Mouse (Mus musculus) forebrain, postnatal 0 days (tissue): ENCODE results near the gene Slc9c1. TPM values are rescaled to one million over a fixed set of nuclear protein-coding genes. Genes with fewer than 3 reads are reported as not detected.

Experiments
- ATAC-seq: fragments of 200-750 bp; cut with Nextera tagmentation; 2 replicates; pipeline ENCODE4 v1.8.0; 2017; ENCODE audit warnings: mild to moderate bottlenecking, moderate library complexity
- DNase-seq: peaks from one replicate; pipeline ENCODE4 v3.0.0-alpha.2; 2015
- H3K27ac ChIP-seq: fragments of 300-500 bp; sonication (generic); 2 replicates; pipeline ENCODE4 v1.5.1; 2014; ENCODE audit warnings: low read depth, mild to moderate bottlenecking, antibody characterized with exemption, low read length, moderate library complexity, mixed read lengths
- H3K27me3 ChIP-seq: fragments of 300-500 bp; sonication (generic); 2 replicates; pipeline ENCODE4 v1.6.1; 2014; ENCODE audit warnings: mild to moderate bottlenecking, low read length, mixed read lengths; ENCODE audit not compliant: insufficient read depth
- H3K36me3 ChIP-seq: fragments of 300-500 bp; sonication (generic); 2 replicates; pipeline ENCODE4 v1.6.1; 2014; ENCODE audit warnings: mild to moderate bottlenecking, moderate library complexity; ENCODE audit not compliant: insufficient read depth
- H3K4me1 ChIP-seq: fragments of 300-500 bp; sonication (generic); 2 replicates; pipeline ENCODE4 v1.6.1; 2014; ENCODE audit warnings: antibody characterized with exemption; ENCODE audit not compliant: insufficient read depth
- H3K4me2 ChIP-seq: fragments of 300-500 bp; sonication (generic); 2 replicates; pipeline ENCODE4 v1.6.1; 2014; ENCODE audit warnings: low read depth, mild to moderate bottlenecking, moderate library complexity
- H3K4me3 ChIP-seq: fragments of 300-500 bp; sonication (generic); 2 replicates; pipeline ENCODE4 v1.5.1; 2014; ENCODE audit warnings: low read depth, low read length, mixed read lengths
- H3K9ac ChIP-seq: fragments of 300-500 bp; sonication (generic); 2 replicates; pipeline ENCODE4 v1.6.1; 2014; ENCODE audit warnings: mild to moderate bottlenecking
- H3K9me3 ChIP-seq: fragments of 300-500 bp; sonication (generic); 2 replicates; pipeline ENCODE4 v1.6.1; 2016; ENCODE audit warnings: low read length
- CTCF ChIP-seq: sonication (generic); IDR thresholded peaks from 2 replicates; pipeline ENCODE4 v1.5.1; 2016; ENCODE audit warnings: antibody characterized with exemption, control low read depth, low read depth
- WGBS: fragments of 180-500 bp; shearing (Covaris S2); extraction: QIAGEN DNeasy Blood & Tissue Kit; methylation state at CpG from one replicate; pipeline ENCODE4 v1.1.7; 2014; 5-methylcytosine and 5-hydroxymethylcytosine counted together
- polyA plus RNA-seq: library from polyadenylated mRNA; unstranded; fragments of >200 nt; fragmentation: Nextera tagmentation; extraction: Ambion mirVana; gene quantifications from 2 replicates; pipeline ENCODE4 v1.2.1, GENCODE M21; 2015
- total RNA-seq: library from RNA; depleted of rRNA; stranded (reverse); fragments of >200 nt; gene quantifications from 2 replicates; pipeline ENCODE4 v1.2.3, GENCODE M21; 2014

Gene Slc9c1
- total and polyA plus RNA-seq, 2 experiments from 2014 or later, result not detected

DNA sequence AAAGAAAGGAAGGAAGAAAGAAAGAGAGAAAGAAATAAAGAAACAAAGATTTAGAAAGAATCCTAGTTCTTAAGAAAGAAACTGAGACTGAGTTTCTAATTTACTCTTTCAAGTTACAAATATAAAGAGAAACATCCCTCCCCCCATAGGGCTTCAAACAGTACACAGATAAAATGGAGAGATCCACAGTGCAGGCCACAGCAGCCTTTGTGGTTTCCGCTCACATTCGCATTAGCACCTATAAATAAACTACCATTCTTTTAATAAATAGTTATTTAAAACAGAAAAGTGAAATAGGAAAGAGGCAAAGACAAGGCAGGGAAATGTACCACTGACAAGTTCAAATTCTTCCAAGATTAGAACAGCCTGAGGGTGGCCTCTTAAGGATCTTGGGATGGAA lies 89.7 kb downstream of the Slc9c1 start:
- H3K4me3 ChIP-seq, result no peak overlapping the region
- H3K36me3 ChIP-seq, result no peaks in the 10 kb centered on the region
- TF ChIP-seq CTCF, result no peak
- H3K4me1 ChIP-seq, result no peaks in the 10 kb centered on the region
- H3K9ac ChIP-seq, result no peak overlapping the region
- H3K4me2 ChIP-seq, result no peak overlapping the region
- 85% methylated on average over 2 of the region's 2 CpGs for WGBS
- H3K27me3 ChIP-seq, result no peaks in the 10 kb centered on the region
- H3K27ac ChIP-seq, result no peak overlapping the region
- ATAC-seq (no peak), DNase-seq (no peak)
- no peaks in the 10 kb centered on the region for H3K9me3 ChIP-seq

DNA sequence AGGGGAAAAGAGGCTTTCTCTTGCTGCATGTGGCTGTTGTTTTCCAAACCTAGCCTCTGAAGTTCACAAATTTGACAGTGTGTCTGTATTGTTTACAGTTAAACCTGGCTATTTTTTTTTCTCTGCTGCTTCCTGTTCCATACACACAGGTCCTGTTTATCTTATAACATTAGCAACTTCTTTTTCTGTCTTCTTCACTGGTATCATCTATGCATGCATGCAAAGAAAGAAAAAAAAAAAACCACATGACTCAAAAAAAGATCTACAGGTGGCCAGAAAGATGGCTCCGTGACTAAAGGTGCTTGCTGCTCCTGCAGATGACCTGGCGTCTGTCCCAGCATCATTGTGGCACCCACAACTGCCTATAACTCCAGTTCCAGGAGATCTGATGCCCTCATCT lies 90.2 kb downstream of the Slc9c1 start:
- H3K36me3 ChIP-seq, result no peaks in the 10 kb centered on the region
- no peak overlapping the region for H3K4me2 ChIP-seq
- no peaks in the 10 kb centered on the region for H3K4me1 ChIP-seq
- H3K27me3 ChIP-seq, result no peaks in the 10 kb centered on the region
- no peak for TF ChIP-seq CTCF
- no peak overlapping the region for H3K4me3 ChIP-seq
- no peak overlapping the region for H3K27ac ChIP-seq
- DNase-seq, result no peak
- H3K9me3 ChIP-seq, result no peaks in the 10 kb centered on the region
- WGBS, result 87% methylated on average over 2 of the region's 2 CpGs
- no peak overlapping the region for H3K9ac ChIP-seq
- ATAC-seq, result no peak

DNA sequence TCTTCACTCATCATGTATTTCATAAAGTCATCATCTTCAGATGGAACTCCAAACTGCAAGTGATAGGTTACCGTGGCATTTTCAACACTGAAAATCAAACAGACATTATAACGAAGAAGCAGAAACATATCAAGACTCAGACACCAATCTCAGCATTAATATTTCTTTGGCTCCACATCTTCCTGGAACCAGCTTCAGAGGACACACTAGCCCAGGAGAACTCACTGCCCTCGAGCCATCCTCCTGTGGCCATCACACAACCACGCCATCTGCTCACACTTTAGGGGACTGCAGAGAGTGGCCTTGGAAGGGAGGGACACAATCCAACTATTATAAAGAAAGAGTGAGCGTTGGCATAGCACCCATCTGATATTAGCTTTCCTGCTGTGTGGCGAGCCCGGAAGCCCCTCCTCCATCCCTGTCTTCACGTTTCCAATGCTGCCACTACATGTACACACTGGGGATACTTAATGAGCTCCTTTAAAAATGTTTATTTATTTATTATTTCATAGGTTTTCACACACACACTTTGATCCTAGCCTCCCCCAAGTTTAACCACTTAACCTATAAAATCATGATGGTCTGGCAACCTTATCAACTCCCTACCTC lies 94.5 kb downstream of the Slc9c1 start:
- ATAC-seq (no peak), DNase-seq (no peak)
- H3K4me2 ChIP-seq, result no peak overlapping the region
- H3K9ac ChIP-seq, result no peak overlapping the region
- TF ChIP-seq CTCF, result no peak
- H3K9me3 ChIP-seq, result no peaks in the 10 kb centered on the region
- no peaks in the 10 kb centered on the region for H3K4me1 ChIP-seq
- WGBS, result 79% methylated on average over 8 of the region's 8 CpGs
- no peaks in the 10 kb centered on the region for H3K27me3 ChIP-seq
- H3K36me3 ChIP-seq, result no peaks in the 10 kb centered on the region
- H3K4me3 ChIP-seq, result no peak overlapping the region
- H3K27ac ChIP-seq, result no peak overlapping the region

DNA sequence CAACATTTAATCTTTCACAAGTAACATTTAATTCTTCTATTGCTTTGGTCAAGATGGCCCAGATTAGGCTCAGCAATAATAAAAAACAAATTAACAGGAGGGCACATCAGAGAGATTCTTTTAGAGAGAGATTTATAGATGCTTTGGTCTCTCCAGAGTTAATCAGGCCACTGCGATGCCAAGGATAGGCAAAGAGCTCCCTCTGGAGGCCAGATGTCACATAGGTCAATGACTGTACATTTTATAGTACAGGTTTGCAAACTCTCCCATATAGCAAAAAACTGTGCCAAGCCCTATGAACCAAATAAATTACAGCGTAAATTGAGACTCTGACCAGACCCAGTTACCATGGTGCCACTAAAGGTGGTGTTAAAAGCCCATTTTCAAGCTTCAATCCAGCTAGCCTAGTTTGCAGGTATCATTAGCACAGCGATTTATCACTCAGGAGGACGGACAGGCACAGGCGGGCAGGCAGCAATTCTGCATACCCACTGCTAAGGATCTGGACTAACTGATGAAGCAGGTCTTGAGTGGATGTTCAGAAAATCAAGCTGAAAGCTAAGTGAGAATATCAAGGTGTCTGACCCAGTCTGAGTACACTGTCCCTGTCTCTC lies 95.3 kb downstream of the Slc9c1 start:
- TF ChIP-seq CTCF, result peak; percentile 81
- Histone ChIP-seq H3K4me1 (no peaks in the 10 kb centered on the region), H3K27me3 (no peaks in the 10 kb centered on the region), H3K36me3 (no peaks in the 10 kb centered on the region), H3K4me3 (no peak overlapping the region), H3K9me3 (no peaks in the 10 kb centered on the region), H3K27ac (no peak overlapping the region), H3K4me2 (no peak overlapping the region), H3K9ac (no peak overlapping the region)
- peak; percentile 87 for ATAC-seq
- peak; percentile 83 for DNase-seq
- WGBS, result 55% methylated on average over 5 of the region's 5 CpGs

DNA sequence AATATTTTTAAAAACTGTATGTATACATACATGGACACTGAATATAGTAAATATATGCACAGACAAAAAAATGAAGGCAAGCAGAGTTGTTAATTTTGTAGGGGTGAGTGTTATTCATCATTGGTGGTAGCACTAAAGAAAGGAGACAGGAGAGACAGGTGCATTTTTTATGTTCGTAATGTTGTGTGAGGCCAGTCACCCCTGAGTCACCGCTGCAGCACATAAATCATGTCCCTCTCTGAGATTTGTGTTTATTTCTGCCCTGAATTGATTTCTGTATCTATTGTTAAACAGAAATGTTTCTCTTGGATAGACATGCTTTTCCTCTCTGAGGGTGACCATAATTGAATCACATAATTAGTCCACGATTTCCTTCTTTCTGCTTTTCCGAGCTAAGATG lies 97.3 kb downstream of the Slc9c1 start:
- 85% methylated on average over 4 of the region's 4 CpGs for WGBS
- no peak for DNase-seq
- Histone ChIP-seq H3K4me1 (no peaks in the 10 kb centered on the region), H3K4me2 (no peak overlapping the region), H3K9me3 (no peaks in the 10 kb centered on the region), H3K4me3 (no peak overlapping the region), H3K9ac (no peak overlapping the region), H3K36me3 (no peaks in the 10 kb centered on the region), H3K27me3 (no peaks in the 10 kb centered on the region), H3K27ac (no peak overlapping the region)
- ATAC-seq, result no peak
- TF ChIP-seq CTCF, result no peak

DNA sequence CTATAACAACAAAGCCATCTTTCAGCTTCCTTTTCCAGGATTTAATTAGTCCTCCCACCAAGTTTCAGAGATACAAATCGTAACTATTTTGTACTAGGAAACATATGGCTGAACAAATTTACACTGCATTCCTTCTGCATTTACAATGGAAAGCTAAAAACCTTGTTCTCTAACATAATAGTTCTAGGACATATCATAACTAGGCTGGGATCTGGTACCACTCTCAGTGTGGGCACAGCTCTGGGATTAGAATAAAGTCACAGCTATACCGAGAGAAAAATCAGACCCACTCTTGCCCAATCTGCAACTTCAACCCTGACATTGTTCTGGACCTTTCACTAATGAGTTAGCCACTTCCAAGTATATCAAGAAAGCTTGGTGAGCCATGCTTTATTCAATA lies 100.7 kb downstream of the Slc9c1 start:
- TF ChIP-seq CTCF, result no peak
- no peak overlapping the region for H3K4me3 ChIP-seq
- H3K9me3 ChIP-seq, result no peaks in the 10 kb centered on the region
- DNase-seq, result no peak
- H3K4me2 ChIP-seq, result no peak overlapping the region
- H3K4me1 ChIP-seq, result no peaks in the 10 kb centered on the region
- ATAC-seq, result no peak
- no peaks in the 10 kb centered on the region for H3K27me3 ChIP-seq
- H3K36me3 ChIP-seq, result no peaks in the 10 kb centered on the region
- H3K9ac ChIP-seq, result no peak overlapping the region
- no peak overlapping the region for H3K27ac ChIP-seq
- WGBS, result 78% methylated on average over 2 of the region's 2 CpGs

DNA sequence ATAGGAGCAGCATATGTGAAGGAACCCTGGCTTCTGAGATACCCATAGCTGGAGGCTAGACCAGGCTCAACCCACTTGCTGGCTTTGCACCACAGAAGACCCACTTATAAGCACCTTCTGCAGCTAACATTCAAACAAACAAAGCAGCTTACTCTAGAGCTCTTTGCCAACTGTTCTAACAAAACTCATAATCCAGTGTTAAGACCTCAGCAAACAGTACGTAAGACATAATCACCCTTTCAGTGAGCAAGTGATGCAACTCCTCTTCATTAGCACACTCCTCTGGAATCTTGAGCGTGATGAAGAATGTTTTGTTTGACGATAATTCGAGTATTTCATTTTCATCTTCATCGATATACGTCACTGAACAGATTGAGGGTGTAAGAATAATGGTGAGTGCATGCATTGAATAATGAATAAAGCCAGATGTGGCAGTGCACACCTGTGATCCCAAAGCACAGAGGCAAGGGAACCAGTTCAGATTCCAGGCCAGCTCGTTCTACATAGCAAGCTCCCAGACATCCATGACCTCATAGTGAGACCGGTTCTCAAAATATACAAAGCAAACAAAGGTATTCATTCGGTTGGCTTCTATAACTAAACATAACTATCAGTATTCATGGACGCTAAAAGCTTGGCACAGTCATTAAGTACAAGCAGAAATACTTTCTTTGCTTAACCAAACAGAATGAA lies 105.1 kb downstream of the Slc9c1 start:
- H3K27ac ChIP-seq, result no peak overlapping the region
- no peak overlapping the region for H3K4me2 ChIP-seq
- no peaks in the 10 kb centered on the region for H3K27me3 ChIP-seq
- no peak overlapping the region for H3K9ac ChIP-seq
- H3K9me3 ChIP-seq, result no peaks in the 10 kb centered on the region
- WGBS, result 82% methylated on average over 10 of the region's 10 CpGs
- H3K4me3 ChIP-seq, result no peak overlapping the region
- H3K36me3 ChIP-seq, result no peaks in the 10 kb centered on the region
- DNase-seq (no peak), ATAC-seq (no peak)
- TF ChIP-seq CTCF, result no peak
- no peaks in the 10 kb centered on the region for H3K4me1 ChIP-seq
